Mouse (Mus musculus) central nervous system, embryonic 18 days (tissue): ENCODE measurements around the gene Ccdc84. TPM values are rescaled to one million over a fixed set of nuclear protein-coding genes. Genes with fewer than 3 reads are reported as not detected.

Experiments
- polyA plus RNA-seq: library from polyadenylated mRNA; depleted of rRNA; stranded (reverse); fragments of >200 nt; gene quantifications from 2 replicates; pipeline ENCODE4 v1.2.3, GENCODE M21; 2012; rRNA removed

The Ccdc84 gene
- 55.8 and 58.3 TPM in 2 replicates for polyA plus RNA-seq

DNA sequence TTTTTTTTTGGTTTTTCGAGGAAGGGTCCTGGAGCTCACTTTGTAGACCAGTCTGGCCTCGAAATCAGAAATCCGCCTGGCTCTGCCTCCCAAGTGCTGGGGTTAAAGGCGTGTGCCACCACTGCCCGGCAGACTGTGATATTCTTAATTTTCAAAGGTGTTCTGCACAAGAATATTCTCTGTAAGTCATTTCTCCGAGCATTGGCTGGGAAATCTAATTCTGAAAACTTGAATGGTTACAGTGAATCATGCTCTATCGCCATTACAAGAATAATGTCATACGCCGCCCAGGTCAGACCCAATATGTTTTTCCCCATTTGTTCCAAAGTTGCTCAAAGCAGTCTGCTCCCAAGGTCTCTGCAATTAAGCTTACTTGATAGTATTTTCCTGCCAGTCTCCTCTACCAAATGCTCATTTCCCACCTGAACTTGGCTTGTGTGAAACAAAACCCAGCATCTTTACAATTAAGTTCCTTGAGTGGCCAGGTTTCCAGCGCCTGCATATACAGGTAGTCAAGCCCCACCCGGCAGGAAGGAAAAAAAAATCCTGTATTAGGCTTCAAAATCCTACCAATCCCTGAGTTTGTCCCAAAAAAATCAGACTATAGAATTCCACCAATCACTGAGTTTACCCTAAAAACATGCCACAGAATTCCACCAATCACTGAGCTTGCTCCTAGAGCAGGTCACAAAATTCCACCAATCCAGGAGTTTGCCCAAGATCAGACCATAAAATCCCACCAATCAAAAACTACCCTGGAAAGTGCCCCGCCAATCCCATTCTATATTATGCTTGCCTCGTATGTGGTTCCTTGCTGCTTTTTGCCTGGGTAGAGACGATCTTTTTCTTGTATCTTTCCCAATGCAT is at the start of gene Ccdc84:
TSS of gene Ccdc84 (minus strand) at position 51 of the 867 bp plus-strand sequence.

DNA sequence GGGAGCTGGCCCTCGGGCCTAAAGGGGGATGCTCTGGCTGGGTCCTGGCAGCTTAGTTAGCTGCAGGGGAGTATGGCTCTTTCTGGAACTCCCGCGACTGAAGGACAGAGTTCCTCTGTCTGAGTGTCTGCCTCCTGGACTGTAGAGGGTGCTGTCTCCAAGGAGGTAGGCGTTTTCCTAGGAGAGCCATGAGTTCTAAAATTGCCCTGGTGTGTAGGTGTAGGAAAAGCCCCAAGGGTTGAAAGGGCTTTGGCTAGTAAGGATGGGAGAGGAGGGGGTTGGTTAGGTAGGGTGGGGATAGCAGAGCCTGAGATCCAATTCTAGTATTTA is 36.5 kb upstream of the Ccdc84 start, which contains the start of gene Upk2:
TSS of gene Upk2 (minus strand) at position 86 of the 330 bp plus-strand sequence.

DNA sequence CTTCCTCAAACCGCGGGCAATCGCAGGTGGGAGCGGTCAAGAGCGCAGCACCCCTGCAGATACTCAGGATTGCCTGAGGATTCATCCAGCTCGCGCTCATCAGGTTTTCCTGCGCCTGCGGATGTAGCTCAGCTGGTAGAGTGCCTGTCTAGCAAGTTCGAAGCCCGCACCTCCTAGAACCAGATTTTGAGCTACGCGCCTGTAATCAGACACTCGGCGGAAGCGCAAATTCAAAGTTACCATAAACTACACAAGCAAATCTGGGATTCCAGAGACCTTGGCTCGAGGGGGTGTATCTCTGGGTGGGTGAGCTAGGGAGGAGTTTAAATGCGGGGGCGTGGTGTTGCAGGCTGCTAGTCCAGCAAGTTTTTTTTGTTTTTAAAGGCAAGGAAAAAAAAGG is 22.6 kb upstream of the Ccdc84 start, which contains the start of gene Foxr1:
TSS of gene Foxr1 (minus strand) at position 176 of the 400 bp plus-strand sequence.

DNA sequence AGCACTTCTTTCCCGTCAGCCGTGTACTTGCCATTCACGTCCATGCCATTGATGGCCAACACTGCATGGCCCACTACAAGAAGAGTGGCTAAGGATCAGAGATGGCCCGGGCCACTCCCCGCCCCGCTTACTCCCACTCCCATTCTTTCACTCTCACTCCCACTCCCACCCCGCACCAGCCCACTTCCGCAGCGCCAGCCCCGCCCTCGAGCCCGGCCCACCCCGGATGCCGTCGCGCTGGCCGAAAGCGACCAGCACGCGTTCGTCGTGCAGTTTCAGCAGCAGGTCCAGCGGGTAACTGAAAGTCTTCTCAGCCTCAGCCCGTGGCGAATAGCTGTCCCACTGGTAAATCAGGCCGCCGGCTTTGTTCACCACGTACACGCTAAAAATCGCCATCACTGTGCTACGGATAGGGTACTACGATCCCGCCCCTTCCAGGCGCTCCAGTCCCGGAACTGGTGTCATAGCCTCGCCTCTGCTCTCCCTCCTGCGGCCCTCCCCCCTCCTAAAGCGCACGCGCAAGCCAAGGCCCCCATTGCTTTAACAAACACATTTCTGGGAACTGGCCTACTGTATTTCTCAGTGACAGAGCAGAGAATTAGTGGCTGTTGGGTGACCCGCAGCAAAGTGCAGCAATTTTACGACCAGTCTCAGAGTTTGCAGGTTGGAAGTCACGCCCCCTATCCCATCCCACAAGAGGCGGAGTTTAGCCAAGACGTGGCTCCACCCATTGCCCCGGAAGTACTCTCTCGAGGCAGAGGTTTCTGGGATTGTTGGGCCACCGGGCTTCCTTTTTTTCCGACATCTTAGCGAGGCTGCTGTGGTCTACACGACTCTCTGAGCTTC is 11.2 kb downstream of the Ccdc84 start, which contains the start of the genes Rps25 and Trappc4:
TSS of gene Rps25 (plus strand) at position 234 of the 846 bp plus-strand sequence.
TSS of gene Trappc4 (minus strand) at position 695 of the 846 bp plus-strand sequence.

DNA sequence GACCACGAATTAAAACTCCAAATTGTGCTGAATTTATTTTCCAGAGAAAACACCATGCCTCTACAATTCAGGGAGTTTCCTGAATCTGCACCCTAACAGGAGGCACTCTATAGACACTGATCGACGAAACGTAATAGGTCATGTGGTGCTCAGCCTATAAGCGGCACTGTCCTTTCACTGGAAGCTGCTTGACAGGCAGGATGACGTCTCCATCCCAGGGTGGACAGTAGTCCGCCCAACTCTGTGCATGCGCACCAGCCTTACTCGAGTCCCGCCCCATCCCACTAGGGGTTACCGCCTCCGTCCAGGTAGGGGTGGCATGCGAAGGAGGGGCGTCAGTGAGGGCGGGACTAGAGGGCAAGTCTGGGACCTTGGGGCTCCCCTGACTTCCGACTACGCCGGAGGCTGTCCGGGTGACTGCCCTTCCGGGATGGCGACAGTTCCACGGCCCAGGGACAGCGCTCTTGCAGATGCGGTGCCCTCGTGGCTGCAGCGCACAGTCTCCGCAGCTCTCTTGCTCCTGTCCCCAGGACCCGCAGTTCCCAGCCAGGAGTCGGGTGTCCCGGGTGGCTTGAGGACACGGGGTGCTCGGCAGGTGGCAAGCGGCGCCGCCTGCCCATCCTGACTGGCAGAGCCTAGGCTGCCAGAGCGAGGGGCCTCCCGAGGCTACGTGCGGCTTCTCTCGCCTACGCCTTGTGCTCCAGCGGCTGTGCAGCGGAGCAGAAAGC is 21.5 kb downstream of the Ccdc84 start, which contains the start of gene Slc37a4:
TSS of gene Slc37a4 (plus strand) at position 169 of the 728 bp plus-strand sequence.

DNA sequence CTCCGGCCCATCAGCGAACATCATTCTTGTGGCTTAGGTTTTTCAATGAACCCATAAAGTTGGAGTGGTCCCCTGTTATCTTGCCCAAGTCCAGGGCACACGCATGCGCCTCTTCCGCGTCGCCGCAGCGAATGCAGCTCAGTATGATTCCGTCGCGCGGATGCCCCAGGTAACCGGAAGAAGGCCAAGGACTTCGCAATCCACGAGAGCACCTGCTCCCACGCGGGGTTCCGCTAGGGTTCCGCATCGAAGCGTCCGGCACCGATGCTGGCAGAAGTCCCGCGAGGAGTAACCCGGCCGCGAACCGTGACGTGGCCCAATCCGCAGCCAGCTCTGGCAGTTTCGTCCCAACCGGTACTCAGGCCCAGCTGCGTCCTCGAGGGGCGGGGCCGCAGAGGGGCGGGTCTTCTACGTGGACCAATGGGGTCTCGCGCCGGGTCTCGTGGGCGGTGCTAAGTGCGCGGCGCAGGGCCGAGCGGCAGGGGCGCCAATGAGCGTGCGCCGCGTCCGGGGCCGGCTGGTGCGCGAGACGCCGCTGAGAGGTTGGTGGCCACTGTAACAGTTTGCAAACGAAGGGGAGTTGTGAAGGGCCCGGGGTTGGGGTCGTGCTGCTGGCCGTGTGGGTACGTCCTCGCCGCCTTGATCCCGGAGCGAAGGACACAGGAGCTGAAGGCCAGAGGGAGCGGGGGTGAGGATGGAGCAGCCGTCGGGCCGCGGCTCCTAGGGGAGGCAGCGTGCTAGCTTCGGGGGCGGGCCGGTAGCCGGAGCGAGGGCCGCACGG is 39.1 kb downstream of the Ccdc84 start, which contains the start of gene Hyou1:
TSS of gene Hyou1 (plus strand) at position 437 of the 781 bp plus-strand sequence.

DNA sequence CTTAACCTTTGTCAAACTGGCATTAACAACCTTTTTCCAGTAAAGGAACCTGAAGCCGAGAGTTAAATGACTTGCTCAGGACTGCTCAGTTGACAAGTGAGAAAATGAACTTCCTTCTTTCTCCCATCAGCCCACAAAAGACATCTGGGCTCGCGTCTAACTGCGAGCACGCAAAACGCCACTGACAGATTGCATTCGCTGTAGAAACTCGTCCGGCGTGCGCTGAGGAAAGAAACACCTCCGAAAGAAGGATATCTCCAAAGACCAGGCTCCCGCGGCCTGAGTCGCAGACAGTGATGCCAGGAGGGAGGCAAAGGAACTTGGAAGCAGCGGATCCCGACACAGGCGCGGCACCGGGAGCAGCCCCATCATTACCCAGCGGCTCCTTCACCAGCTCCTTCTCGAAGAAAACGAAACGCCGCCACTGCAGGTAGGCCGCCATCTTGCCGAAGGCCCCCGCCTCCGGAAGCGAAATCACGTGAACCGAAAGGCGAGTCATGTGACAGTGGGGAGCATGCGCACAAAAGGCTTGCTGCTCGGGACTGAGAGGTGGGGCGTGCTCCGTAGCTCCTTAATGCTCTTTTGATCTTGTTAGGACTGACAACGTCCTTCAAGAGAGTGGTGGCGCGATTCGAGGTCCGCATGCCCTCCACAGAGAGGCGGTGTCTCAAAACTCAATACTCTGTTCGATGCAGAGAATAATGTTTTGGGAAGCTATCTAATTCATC is 57.0 kb downstream of the Ccdc84 start, which contains the start of gene Vps11:
TSS of gene Vps11 (minus strand) at position 481 of the 728 bp plus-strand sequence.

Other genes with a start within 250 kb of the Ccdc84 start
- 22.3 and 23.5 TPM in 2 replicates for gene Cbl, start 184.5 kb downstream of the Ccdc84 start, polyA plus RNA-seq
- gene Ccdc153, start 177.9 kb downstream of the Ccdc84 start, polyA plus RNA-seq = 1.2 and 2.8 TPM in 2 replicates
- 0.75 and 0.79 TPM in 2 replicates for gene Pdzd3, start 167.1 kb downstream of the Ccdc84 start, polyA plus RNA-seq
- 3.6 and 3.8 TPM in 2 replicates for gene Nlrx1, start 150.0 kb downstream of the Ccdc84 start, polyA plus RNA-seq
- 82.8 and 93.4 TPM in 2 replicates for gene Abcg4, start 130.0 kb downstream of the Ccdc84 start, polyA plus RNA-seq
- gene Hinfp, start 112.9 kb downstream of the Ccdc84 start, polyA plus RNA-seq = 42.4 and 43.8 TPM in 2 replicates
- gene C2cd2l, start 98.3 kb downstream of the Ccdc84 start, polyA plus RNA-seq = 56.8 and 62.1 TPM in 2 replicates
- gene Dpagt1, start 92.5 kb downstream of the Ccdc84 start, polyA plus RNA-seq = 37.3 and 39.1 TPM in 2 replicates
- gene H2afx, start 83.9 kb downstream of the Ccdc84 start, polyA plus RNA-seq = 123 and 133 TPM in 2 replicates
- gene Hmbs, start 74.3 kb downstream of the Ccdc84 start, polyA plus RNA-seq = 37.8 and 38.9 TPM in 2 replicates
- gene Vps11, start 56.9 kb downstream of the Ccdc84 start, polyA plus RNA-seq = 31.1 and 35.4 TPM in 2 replicates
- gene Hyou1, start 39.1 kb downstream of the Ccdc84 start, polyA plus RNA-seq = 49.9 and 50.9 TPM in 2 replicates
- 60.4 and 61.0 TPM in 2 replicates for gene Slc37a4, start 21.7 kb downstream of the Ccdc84 start, polyA plus RNA-seq
- 785 and 795 TPM in 2 replicates for gene Rps25, start 11.4 kb downstream of the Ccdc84 start, polyA plus RNA-seq
- 207 and 215 TPM in 2 replicates for gene Trappc4, start 11.0 kb downstream of the Ccdc84 start, polyA plus RNA-seq
- gene Foxr1, start 22.6 kb upstream of the Ccdc84 start, polyA plus RNA-seq = not detected in 2 replicates
- 0.08 TPM in 1 of 2 replicates, not detected in the other for gene Upk2, start 36.4 kb upstream of the Ccdc84 start, polyA plus RNA-seq
- gene Bcl9l, start 64.3 kb upstream of the Ccdc84 start, polyA plus RNA-seq = 13.9 and 19.7 TPM in 2 replicates
- not detected in 2 replicates for gene Cxcr5, start 143.3 kb upstream of the Ccdc84 start, polyA plus RNA-seq
- 47.4 and 48.5 TPM in 2 replicates for gene Ddx6, start 186.3 kb upstream of the Ccdc84 start, polyA plus RNA-seq